Mouse (Mus musculus) CH12.LX (cell line): Measurements from ENCODE around the gene Olfr155. TPM values are rescaled to one million over a fixed set of nuclear protein-coding genes. Genes with fewer than 3 reads are reported as not detected.

ENCODE experiments used
- DNase-seq: peaks from one replicate; pipeline ENCODE4 v3.0.0-alpha.2; 2013; ENCODE audit errors: extremely low read depth
- H3K27ac ChIP-seq: 2 replicates; pipeline ENCODE4 v1.5.1; 2012; ENCODE audit warnings: low read depth, mild to moderate bottlenecking, control low read depth, moderate library complexity; ENCODE audit not compliant: insufficient read depth
- H3K27me3 ChIP-seq: replicated peaks from 2 replicates; pipeline ENCODE3; 2012; ENCODE audit warnings: inconsistent platforms
- H3K36me3 ChIP-seq, 2 experiments: replicated peaks in 1 of 2; 2 replicates each; pipeline versions ENCODE3 to v1.6.1; 2012; ENCODE audit warnings: inconsistent platforms in 1 of 2, low read length in 1 of 2, mild to moderate bottlenecking in 1 of 2, mixed read lengths in 1 of 2, moderate library complexity in 1 of 2; ENCODE audit not compliant: control insufficient read depth in 1 of 2, insufficient read depth in 1 of 2
- H3K4me1 ChIP-seq, 2 experiments: 2 replicates each; pipeline ENCODE4 v1.6.1; 2012; ENCODE audit warnings: inconsistent platforms in 1 of 2, moderate library complexity in 1 of 2; ENCODE audit not compliant: insufficient read depth in 2 of 2, control insufficient read depth in 1 of 2
- H3K4me2 ChIP-seq: 2 replicates; pipeline ENCODE4 v1.6.1; 2012; ENCODE audit warnings: low read depth, mild to moderate bottlenecking, control low read depth; ENCODE audit not compliant: poor library complexity, insufficient read depth, severe bottlenecking
- H3K4me3 ChIP-seq, 3 experiments: fragments of 150-350 bp in 1 of 3; sonication (generic) in 1 of 3; replicated peaks in 1 of 3; 2 replicates each; pipeline versions ENCODE3 to v1.5.1; 2011 to 2012; ENCODE audit warnings: low read depth in 2 of 3, low read length in 2 of 3, mild to moderate bottlenecking in 2 of 3, moderate library complexity in 2 of 3, control low read depth in 1 of 3, improper control_type of control experiment in 1 of 3, inconsistent platforms in 1 of 3, mixed read lengths in 1 of 3; ENCODE audit not compliant: poor library complexity in 1 of 3
- H3K79me2 ChIP-seq: replicated peaks from 2 replicates; pipeline ENCODE4 v1.6.1; 2012; ENCODE audit warnings: mild to moderate bottlenecking, moderate library complexity; ENCODE audit not compliant: control insufficient read depth, poor library complexity, insufficient read depth, severe bottlenecking; ENCODE audit errors: extremely low read depth
- H3K9ac ChIP-seq: 2 replicates; pipeline ENCODE4 v1.6.1; 2012; ENCODE audit warnings: low read depth, mild to moderate bottlenecking, control low read depth, moderate library complexity; ENCODE audit not compliant: insufficient read depth
- H3K9me3 ChIP-seq: replicated peaks from 2 replicates; pipeline ENCODE3; 2012; ENCODE audit warnings: low read length, inconsistent platforms, mixed read lengths
- BHLHE40 ChIP-seq: IDR thresholded peaks from 2 replicates; pipeline ENCODE4 v1.6.1; 2011; ENCODE audit warnings: mild to moderate bottlenecking, low read depth, low read length, improper control_type of control experiment
- CHD2 ChIP-seq: IDR thresholded peaks from 2 replicates; pipeline ENCODE4 v1.6.1; 2011; ENCODE audit warnings: low read length, improper control_type of control experiment
- EP300 ChIP-seq: IDR thresholded peaks from 2 replicates; pipeline ENCODE4 v1.6.1; 2011; ENCODE audit warnings: low read length, improper control_type of control experiment
- ETS1 ChIP-seq: conservative IDR thresholded peaks from 2 replicates; pipeline ENCODE4 v1.6.1; 2012; ENCODE audit warnings: low read depth, mild to moderate bottlenecking, inconsistent platforms, low read length, improper control_type of control experiment, moderate library complexity
- GABPA ChIP-seq: IDR thresholded peaks from 2 replicates; pipeline ENCODE4 v1.6.1; 2012; ENCODE audit warnings: low read depth, low read length, improper control_type of control experiment, inconsistent platforms; ENCODE audit not compliant: insufficient replicate concordance
- HCFC1 ChIP-seq: IDR thresholded peaks from 2 replicates; pipeline ENCODE4 v1.6.1; 2012; ENCODE audit warnings: low read depth, mild to moderate bottlenecking, inconsistent platforms, low read length, improper control_type of control experiment
- IRF4 ChIP-seq: IDR thresholded peaks from 2 replicates; pipeline ENCODE4 v1.6.1; 2014; ENCODE audit warnings: low read depth, mild to moderate bottlenecking, inconsistent platforms, low read length, improper control_type of control experiment
- JUND ChIP-seq: conservative IDR thresholded peaks from 2 replicates; pipeline ENCODE4 v1.6.1; 2011; ENCODE audit warnings: low read depth, low read length, improper control_type of control experiment
- MAFK ChIP-seq: IDR thresholded peaks from 2 replicates; pipeline ENCODE4 v1.6.1; 2011; ENCODE audit warnings: low read length, improper control_type of control experiment; ENCODE audit not compliant: insufficient replicate concordance
- MAZ ChIP-seq: IDR thresholded peaks from 2 replicates; pipeline ENCODE4 v1.6.1; 2012; ENCODE audit warnings: low read depth, mild to moderate bottlenecking, inconsistent platforms, low read length, improper control_type of control experiment, moderate library complexity
- MEF2A ChIP-seq: IDR thresholded peaks from 2 replicates; pipeline ENCODE4 v1.6.1; 2014; ENCODE audit warnings: low read depth, mild to moderate bottlenecking, inconsistent platforms, low read length, improper control_type of control experiment, borderline replicate concordance
- MXI1 ChIP-seq: IDR thresholded peaks from 2 replicates; pipeline ENCODE4 v1.6.1; 2011; ENCODE audit warnings: mild to moderate bottlenecking, low read depth, low read length, improper control_type of control experiment
- SIN3A ChIP-seq: IDR thresholded peaks from 2 replicates; pipeline ENCODE4 v1.6.1; 2012; ENCODE audit warnings: low read length, improper control_type of control experiment, inconsistent platforms
- SMC3 ChIP-seq: IDR thresholded peaks from 2 replicates; pipeline ENCODE4 v1.6.1; 2011; ENCODE audit warnings: low read depth, low read length, improper control_type of control experiment
- TBP ChIP-seq: conservative IDR thresholded peaks from 2 replicates; pipeline ENCODE4 v1.6.1; 2011; ENCODE audit warnings: low read depth, low read length, improper control_type of control experiment
- TCF12 ChIP-seq: IDR thresholded peaks from 2 replicates; pipeline ENCODE4 v1.6.1; 2014; ENCODE audit warnings: low read depth, mild to moderate bottlenecking, inconsistent platforms, low read length, improper control_type of control experiment
- UBTF ChIP-seq: IDR thresholded peaks from 2 replicates; pipeline ENCODE4 v1.6.1; 2012; ENCODE audit warnings: low read depth, mild to moderate bottlenecking, inconsistent platforms, low read length, improper control_type of control experiment, moderate library complexity
- USF1 ChIP-seq: IDR thresholded peaks from 2 replicates; pipeline ENCODE4 v1.6.1; 2014; ENCODE audit warnings: low read depth, mild to moderate bottlenecking, inconsistent platforms, low read length, improper control_type of control experiment
- ZC3H11A ChIP-seq: IDR thresholded peaks from 2 replicates; pipeline ENCODE4 v1.6.1; 2012; ENCODE audit warnings: low read depth, mild to moderate bottlenecking, inconsistent platforms, low read length, improper control_type of control experiment
- ZMIZ1 ChIP-seq: IDR thresholded peaks from 2 replicates; pipeline ENCODE4 v1.6.1; 2012; ENCODE audit warnings: low read depth, mild to moderate bottlenecking, inconsistent platforms, low read length, improper control_type of control experiment
- ZNF384 ChIP-seq: IDR thresholded peaks from 2 replicates; pipeline ENCODE4 v1.6.1; 2012; ENCODE audit warnings: low read depth, low read length, improper control_type of control experiment, inconsistent platforms
- dilution Hi-C: fragments of 300-500 bp; cut with MboI; formaldehyde crosslinking; loops from 2 replicates; pipeline ENCODE4 v1.14.3; 2020; ENCODE audit warnings: low sequenced_read_pairs; ENCODE audit not compliant: extremely low pct_unique_long_range_greater_than_20kb, extremely low pct_ligation_motif_present
- in situ Hi-C: fragments of 300-500 bp; cut with MboI; formaldehyde crosslinking; loops from 3 replicates; pipeline ENCODE4 v1.14.3; 2019; ENCODE audit warnings: low sequenced_read_pairs, low pct_ligation_motif_present, low pct_unique_long_range_greater_than_20kb, mixed read lengths
- polyA plus RNA-seq: library from polyadenylated mRNA; unstranded; fragments of >175 nt; gene quantifications from 2 replicates; pipeline ENCODE4 v1.2.1, GENCODE M21; 2012; ENCODE audit warnings: low read depth; ENCODE audit not compliant: insufficient read length
- total RNA-seq, 2 experiments: library from RNA; depleted of rRNA; stranded (reverse); fragments of 300-350 nt in 1 of 2; fragments of >200 nt in 1 of 2; gene quantifications; 2 replicates each; pipeline ENCODE4 v1.2.3; 2012 to 2014

Olfr155 gene
- total and polyA plus RNA-seq, 3 experiments: not detected

DNA sequence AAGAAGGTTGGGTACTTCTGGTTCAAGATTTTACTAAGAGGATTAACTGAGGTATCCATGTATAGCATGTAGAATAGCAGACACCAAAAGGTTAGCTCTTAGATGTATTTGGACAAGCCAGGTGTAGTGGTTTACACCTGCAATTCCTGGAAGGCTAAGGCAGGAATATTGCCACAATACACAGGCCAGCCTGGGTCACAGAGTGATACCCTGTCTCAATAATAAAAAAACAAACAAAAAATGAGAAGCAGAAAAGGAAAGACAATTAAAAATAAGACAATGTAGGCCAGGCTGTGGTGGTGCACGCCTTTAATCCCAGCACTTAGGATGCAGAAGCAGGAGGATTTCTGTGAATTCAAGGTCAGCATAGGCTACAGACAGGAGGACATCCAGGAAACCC is 25.9 kb downstream of the Olfr155 start:
- Histone ChIP-seq H3K36me3 (no peaks in the 10 kb centered on the region), H3K79me2 (no peaks in the 10 kb centered on the region; the same call in 1 of the 2 replicates), H3K9me3 (peaks cover 11% of the 10 kb centered on the region), H3K27ac (no peak overlapping the region), H3K4me3 (no peak overlapping the region), H3K27me3 (peaks cover 25% of the 10 kb centered on the region), H3K9ac (no peak overlapping the region)
- in situ Hi-C loops (no loop called here), dilution Hi-C loops (no loop called here)
- no peak for DNase-seq
- TF ChIP-seq SMC3 (no peak), JUND (no peak), USF1 (no peak), EP300 (no peak), UBTF (no peak), ZC3H11A (no peak), HCFC1 (no peak), ZMIZ1 (no peak), MAFK (no peak), GABPA (no peak), ETS1 (no peak), SIN3A (no peak), MEF2A (no peak), TCF12 (no peak)
- TF ChIP-seq, all 38 proteins: peak for 0
- H3K4me2 ChIP-seq: no peak overlapping the region
- H3K4me1 ChIP-seq: peaks cover 2 to 7% of the 10 kb centered on the region in 2 experiments

DNA sequence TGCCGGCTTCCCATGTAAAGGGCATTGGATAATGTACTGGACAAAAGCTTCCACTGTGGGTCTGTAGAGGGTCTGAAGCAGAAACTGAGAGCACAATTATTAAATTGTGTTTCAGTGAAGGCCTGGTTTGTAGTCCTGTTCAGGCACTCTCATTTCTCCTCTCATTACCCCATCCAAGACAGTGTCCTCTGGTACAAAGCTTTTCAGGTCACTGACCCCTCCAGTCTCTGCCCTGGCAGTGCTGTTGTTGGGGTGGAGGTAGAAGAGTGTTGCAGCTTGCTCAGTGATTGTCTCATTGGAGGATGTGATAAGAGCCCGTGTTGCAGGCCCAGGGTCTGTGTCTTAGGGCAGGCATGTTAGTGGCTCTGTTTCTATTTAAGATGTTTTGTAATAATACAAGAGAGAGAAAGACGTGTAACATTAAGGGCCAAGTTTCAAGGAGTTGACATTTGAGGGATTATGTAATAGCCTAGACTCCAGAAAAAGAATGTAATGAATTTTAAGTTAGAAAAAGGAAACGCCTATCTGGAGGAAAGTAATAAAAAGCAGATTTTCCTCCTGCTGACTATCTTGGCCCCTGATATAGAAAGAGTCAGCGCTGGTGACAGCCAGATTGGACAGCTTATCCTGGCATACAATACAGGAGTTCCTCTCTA is 26.9 kb downstream of the Olfr155 start:
- Histone ChIP-seq H3K27ac (no peak overlapping the region), H3K4me3 (no peak overlapping the region), H3K9ac (no peak overlapping the region), H3K9me3 (peaks cover 4% of the 10 kb centered on the region), H3K79me2 (no peaks in the 10 kb centered on the region; the same call in 1 of the 2 replicates), H3K27me3 (peaks cover 20% of the 10 kb centered on the region), H3K4me2 (no peak overlapping the region), H3K4me1 (peaks cover 2 to 7% of the 10 kb centered on the region in 2 experiments), H3K36me3 (no peaks in the 10 kb centered on the region)
- dilution Hi-C loops: no loop called here
- in situ Hi-C loops: no loop called here
- TF ChIP-seq IRF4: no peak
- no peak for TF ChIP-seq ZNF384
- TF ChIP-seq MXI1: no peak
- TF ChIP-seq MAZ: no peak
- TF ChIP-seq ZC3H11A: no peak
- no peak for TF ChIP-seq ETS1
- TF ChIP-seq MEF2A: no peak
- no peak for TF ChIP-seq BHLHE40
- TF ChIP-seq EP300: no peak
- no peak for TF ChIP-seq CHD2
- TF ChIP-seq TBP: no peak
- DNase-seq: no peak
